Mouse (Mus musculus): ENCODE measurements around the gene Cym.

DNA sequence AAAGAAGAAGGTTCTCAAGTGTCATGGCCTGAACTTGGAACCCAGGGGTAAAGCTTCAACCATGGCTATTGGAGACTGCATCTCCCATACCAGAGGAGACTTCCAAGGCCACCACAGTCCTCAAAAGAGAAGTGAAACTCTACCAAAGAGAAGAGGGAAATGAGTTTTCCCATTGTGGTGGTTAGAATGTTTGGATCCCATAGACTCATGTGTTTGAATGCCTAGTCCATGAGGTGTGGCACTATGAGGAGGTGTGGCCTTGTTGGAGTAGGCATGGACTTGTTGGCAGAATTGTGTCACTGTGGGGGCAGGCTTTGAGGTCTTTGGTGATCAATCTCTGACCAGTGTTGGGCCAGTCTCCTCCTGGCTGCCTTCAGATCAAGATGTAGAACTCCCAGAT, 16.4 kb downstream of the Cym start:
- TF ChIP-seq CTCF (IDR thresholded peaks at IDR 0.05; ENCODE audit: low read depth, low read length) (no peak), POLR2A (IDR thresholded peaks at IDR 0.05; ENCODE audit: extremely low read depth, insufficient read depth, low read length) (no peak)
